Mouse (Mus musculus): ENCODE measurements around the gene Slc17a9.

DNA sequence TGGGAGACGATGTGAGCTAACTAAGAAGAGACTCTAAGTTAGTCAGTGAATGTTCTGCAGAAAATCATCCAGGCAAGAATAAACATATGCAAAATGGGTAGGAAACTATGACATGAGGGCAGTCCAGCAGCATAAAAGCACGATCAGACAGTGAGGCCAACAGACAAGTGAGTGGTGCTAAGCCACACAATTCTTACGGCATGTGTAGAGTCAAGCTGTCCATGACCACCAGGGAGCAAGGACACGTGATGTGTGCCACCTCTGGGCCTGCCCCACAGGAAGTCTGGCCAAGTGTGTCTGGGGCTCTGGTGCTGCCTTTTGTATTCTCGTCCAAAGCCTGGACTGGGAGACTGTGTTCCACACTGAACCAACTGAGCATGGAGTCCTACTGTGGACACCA is 35.2 kb upstream of the Slc17a9 start:
- TF ChIP-seq CTCF (IDR thresholded peaks at IDR 0.05; ENCODE audit: low read depth) (no peak), EP300 (IDR thresholded peaks at IDR 0.05; ENCODE audit: low read depth) (no peak)

Measured in liver, postnatal 0 days (tissue).